Mouse (Mus musculus): ENCODE measurements around the gene Fut11. TPM values are rescaled to one million over a fixed set of nuclear protein-coding genes. Genes with fewer than 3 reads are reported as not detected.

The Fut11 gene
- polyA plus RNA-seq, 2 experiments, result 3.3 to 4.3 TPM

GRCm38 (mm10) chr14:20664436-20664835 lies 30.3 kb upstream of the Fut11 start:
- no peaks in the 10 kb centered on the region for H3K9me3 ChIP-seq (ENCODE audit: control insufficient read depth, low read length)
- no peak for ATAC-seq (ENCODE audit: insufficient read depth)
- H3K36me3 ChIP-seq (replicated peaks; ENCODE audit: control insufficient read depth, insufficient read depth, low read depth), result no peaks in the 10 kb centered on the region
- 42% methylated on average over 3 of the region's 3 CpGs for WGBS (ENCODE audit: insufficient replicate concordance)
- no peak overlapping the region for H3K27ac ChIP-seq
- H3K27me3 ChIP-seq (ENCODE audit: control insufficient read depth, insufficient read depth, low read length), result peaks cover 32% of the 10 kb centered on the region
- TF ChIP-seq EP300 (IDR thresholded peaks at IDR 0.05; ENCODE audit: low read depth), result no peak
- no peak for TF ChIP-seq CTCF (IDR thresholded peaks at IDR 0.05; ENCODE audit: low read depth)
- DNase-seq (ENCODE audit: low read depth in 3 of 3, low spot score in 3 of 3), result no peak
- no peak overlapping the region for H3K4me3 ChIP-seq (ENCODE audit: insufficient read depth in 1 of 2, low read depth in 2 of 2, low read length in 2 of 2)
- 0 out of 4 replicates have a peak, but pooled peaks cover 0 to 2% of the 10 kb centered on the region in 2 experiments for H3K4me1 ChIP-seq (replicated peaks; ENCODE audit: control insufficient read depth in 2 of 2, insufficient read depth in 2 of 2, low read length in 1 of 2)
- H3K9ac ChIP-seq (replicated peaks), result no peak overlapping the region
- H3K4me2 ChIP-seq (ENCODE audit: low read depth), result no peak overlapping the region

GRCm38 (mm10) chr14:20667469-20667868 lies 27.3 kb upstream of the Fut11 start:
- peaks cover 18% of the 10 kb centered on the region for H3K27me3 ChIP-seq (ENCODE audit: control insufficient read depth, insufficient read depth, low read length)
- H3K36me3 ChIP-seq (replicated peaks; ENCODE audit: control insufficient read depth, insufficient read depth, low read depth), result no peaks in the 10 kb centered on the region
- TF ChIP-seq CTCF (IDR thresholded peaks at IDR 0.05; ENCODE audit: low read depth), result no peak
- TF ChIP-seq EP300 (IDR thresholded peaks at IDR 0.05; ENCODE audit: low read depth), result no peak
- DNase-seq (ENCODE audit: low read depth in 3 of 3, low spot score in 3 of 3) (no peak), ATAC-seq (ENCODE audit: insufficient read depth) (no peak)
- 66% methylated on average over 1 of the region's 1 CpGs for WGBS (ENCODE audit: insufficient replicate concordance)
- no peak overlapping the region for H3K4me2 ChIP-seq (ENCODE audit: low read depth)
- no peaks in the 10 kb centered on the region for H3K9me3 ChIP-seq (ENCODE audit: control insufficient read depth, low read length)
- H3K4me3 ChIP-seq (ENCODE audit: insufficient read depth in 1 of 2, low read depth in 2 of 2, low read length in 2 of 2), result no peak overlapping the region
- H3K27ac ChIP-seq, result no peak overlapping the region
- H3K9ac ChIP-seq (replicated peaks), result no peak overlapping the region
- no peaks in the 10 kb centered on the region for H3K4me1 ChIP-seq (replicated peaks; ENCODE audit: control insufficient read depth in 2 of 2, insufficient read depth in 2 of 2, low read length in 1 of 2)

GRCm38 (mm10) chr14:20668154-20668810 lies 26.5 kb upstream of the Fut11 start, which contains the start of gene Synpo2l:
Gene Synpo2l, minus strand, starts transcription at chr14:20668354.
- H3K27ac ChIP-seq, result no peak within 1 kb of the TSS
- H3K4me3 ChIP-seq (ENCODE audit: insufficient read depth in 1 of 2, low read depth in 2 of 2, low read length in 2 of 2), result no peak within 1 kb of the TSS
- no peaks in the 10 kb centered on the region for H3K36me3 ChIP-seq (replicated peaks; ENCODE audit: control insufficient read depth, insufficient read depth, low read depth)
- no peak for DNase-seq (ENCODE audit: low read depth in 3 of 3, low spot score in 3 of 3)
- H3K9ac ChIP-seq (replicated peaks), result no peak within 1 kb of the TSS
- peaks cover 10% of the 10 kb centered on the region for H3K27me3 ChIP-seq (ENCODE audit: control insufficient read depth, insufficient read depth, low read length)
- H3K4me1 ChIP-seq (replicated peaks; ENCODE audit: control insufficient read depth in 2 of 2, insufficient read depth in 2 of 2, low read length in 1 of 2), result peaks cover 0 to 2% of the 10 kb centered on the region in 2 experiments; a peak in 2 of 4 replicates
- TF ChIP-seq CTCF (IDR thresholded peaks at IDR 0.05; ENCODE audit: low read depth) (no peak), EP300 (IDR thresholded peaks at IDR 0.05; ENCODE audit: low read depth) (no peak)
- ATAC-seq (ENCODE audit: insufficient read depth), result no peak
- no peaks in the 10 kb centered on the region for H3K9me3 ChIP-seq (ENCODE audit: control insufficient read depth, low read length)
- H3K4me2 ChIP-seq (ENCODE audit: low read depth), result no peak within 1 kb of the TSS
- 63% methylated on average over 8 of the region's 8 CpGs for WGBS (ENCODE audit: insufficient replicate concordance)

GRCm38 (mm10) chr14:20672990-20673389 lies 21.8 kb upstream of the Fut11 start:
- peak overlapping the region; percentile 86 for H3K4me2 ChIP-seq (ENCODE audit: low read depth)
- H3K27me3 ChIP-seq (ENCODE audit: control insufficient read depth, insufficient read depth, low read length), result no peaks in the 10 kb centered on the region
- H3K27ac ChIP-seq, result no peak overlapping the region
- WGBS (ENCODE audit: insufficient replicate concordance), result 86% methylated on average over 2 of the region's 2 CpGs
- H3K4me1 ChIP-seq (replicated peaks; ENCODE audit: control insufficient read depth in 2 of 2, insufficient read depth in 2 of 2, low read length in 1 of 2), result peaks cover 8 to 9% of the 10 kb centered on the region in 2 experiments; a peak in 3 of 4 replicates
- no peak overlapping the region for H3K9ac ChIP-seq (replicated peaks)
- H3K4me3 ChIP-seq (ENCODE audit: insufficient read depth in 1 of 2, low read depth in 2 of 2, low read length in 2 of 2), result no peak overlapping the region; a peak in 1 of 4 replicates
- ATAC-seq (ENCODE audit: insufficient read depth), result no peak
- H3K36me3 ChIP-seq (replicated peaks; ENCODE audit: control insufficient read depth, insufficient read depth, low read depth), result peaks cover 19% of the 10 kb centered on the region
- H3K9me3 ChIP-seq (ENCODE audit: control insufficient read depth, low read length), result no peaks in the 10 kb centered on the region
- DNase-seq (ENCODE audit: low read depth in 3 of 3, low spot score in 3 of 3), result peak in 1 of 3 experiments; percentile 43
- no peak for TF ChIP-seq EP300 (IDR thresholded peaks at IDR 0.05; ENCODE audit: low read depth)
- peak; percentile 55 for TF ChIP-seq CTCF (IDR thresholded peaks at IDR 0.05; ENCODE audit: low read depth)

- ATAC-seq (ENCODE audit: insufficient read depth), result peak; percentile 66
- peak overlapping the region; percentile 46 for H3K9ac ChIP-seq (replicated peaks)
- WGBS (ENCODE audit: insufficient replicate concordance), result 7% methylated on average over 13 of the region's 13 CpGs
- peaks cover 26% of the 10 kb centered on the region for H3K36me3 ChIP-seq (replicated peaks; ENCODE audit: control insufficient read depth, insufficient read depth, low read depth)
- peak overlapping the region; percentile 86 for H3K4me2 ChIP-seq (ENCODE audit: low read depth)
- TF ChIP-seq EP300 (IDR thresholded peaks at IDR 0.05; ENCODE audit: low read depth) (no peak), CTCF (IDR thresholded peaks at IDR 0.05; ENCODE audit: low read depth) (no peak)
- DNase-seq (ENCODE audit: low read depth in 3 of 3, low spot score in 3 of 3), result peak in 1 of 3 experiments; percentile 58
- H3K27me3 ChIP-seq (ENCODE audit: control insufficient read depth, insufficient read depth, low read length), result no peaks in the 10 kb centered on the region
- peak overlapping the region; percentile 67 to 75 for H3K4me3 ChIP-seq (ENCODE audit: insufficient read depth in 1 of 2, low read depth in 2 of 2, low read length in 2 of 2)
- peaks cover 8 to 9% of the 10 kb centered on the region in 2 experiments; a peak in 3 of 4 replicates for H3K4me1 ChIP-seq (replicated peaks; ENCODE audit: control insufficient read depth in 2 of 2, insufficient read depth in 2 of 2, low read length in 1 of 2)
- no peaks in the 10 kb centered on the region for H3K9me3 ChIP-seq (ENCODE audit: control insufficient read depth, low read length)
- peak overlapping the region; percentile 59 for H3K27ac ChIP-seq
These were observed 21.1 kb upstream of the Fut11 start for GRCm38 (mm10) chr14:20673735-20674063.

Data from liver, embryonic 14.5 days (tissue).